Mouse (Mus musculus): ENCODE measurements at regions not wholly inside any gene's neighbourhood (a gene's known extent, or its start where the extent isn't known, plus 50 kb on each side); places are given as distances from the start of the nearest gene placed in this dataset.

DNA sequence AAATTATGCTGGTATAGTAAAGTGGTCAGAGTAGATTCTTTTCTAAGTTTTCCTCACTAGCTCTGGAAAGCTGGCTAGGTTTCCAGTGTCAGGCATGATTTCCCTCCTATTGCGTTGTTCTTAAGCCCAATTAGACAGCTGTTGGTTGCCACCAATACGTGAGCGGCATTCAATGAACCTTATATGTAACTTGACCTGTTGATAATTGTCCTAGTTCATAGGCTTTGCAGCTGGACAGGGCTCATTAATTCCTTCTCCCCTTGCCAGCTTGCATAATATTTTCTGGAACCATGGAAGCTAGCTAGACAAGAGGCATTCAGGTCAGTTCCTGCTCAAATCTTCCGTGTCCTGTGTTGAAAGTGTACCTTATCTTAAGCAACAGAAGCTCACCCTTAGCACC is 152.9 kb upstream of the Sstr4 start:
- Histone ChIP-seq H3K36me3 (replicated peaks) (no peaks in the 10 kb centered on the region), H3K27me3 (replicated peaks; ENCODE audit: low read depth, poor library complexity, severe bottlenecking) (no peaks in the 10 kb centered on the region), H3K4me1 (peaks cover 12% of the 10 kb centered on the region), H3K4me3 (no peak overlapping the region), H3K27ac (replicated peaks) (no peak overlapping the region), H3K9me3 (no peaks in the 10 kb centered on the region)
- DNase-seq (ENCODE audit: low spot score) = no peak
- WGBS = 78% methylated on average over 4 of the region's 4 CpGs

DNA sequence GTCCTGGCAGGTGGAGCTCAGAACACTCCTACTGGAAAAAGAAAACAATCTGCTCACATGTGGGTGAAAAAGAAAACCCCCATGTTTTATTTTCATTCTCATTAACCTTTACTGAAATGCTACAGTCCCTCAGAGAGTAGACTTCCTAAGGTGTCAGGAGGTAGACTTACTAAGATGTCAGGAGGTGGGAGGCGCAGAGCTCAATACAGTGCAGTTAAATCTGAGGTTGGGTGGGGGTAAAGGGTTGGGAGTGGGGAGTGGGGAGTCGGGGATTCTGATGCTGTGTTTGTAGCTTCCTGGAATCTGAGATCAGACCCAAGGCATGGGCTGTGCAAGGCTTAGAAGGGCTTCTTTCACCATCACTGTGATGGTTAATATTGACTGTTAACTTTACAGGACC is 149.6 kb upstream of the Sstr4 start:
- no peak for DNase-seq (ENCODE audit: low spot score)
- 89% methylated on average over 2 of the region's 2 CpGs for WGBS
- H3K27me3 ChIP-seq (replicated peaks; ENCODE audit: low read depth, poor library complexity, severe bottlenecking) = no peaks in the 10 kb centered on the region
- H3K36me3 ChIP-seq (replicated peaks) = no peaks in the 10 kb centered on the region
- no peaks in the 10 kb centered on the region for H3K9me3 ChIP-seq
- H3K4me1 ChIP-seq = 0 out of 2 replicates have a peak, but pooled peaks cover 2% of the 10 kb centered on the region
- H3K27ac ChIP-seq (replicated peaks) = no peak overlapping the region
- H3K4me3 ChIP-seq = no peak overlapping the region

DNA sequence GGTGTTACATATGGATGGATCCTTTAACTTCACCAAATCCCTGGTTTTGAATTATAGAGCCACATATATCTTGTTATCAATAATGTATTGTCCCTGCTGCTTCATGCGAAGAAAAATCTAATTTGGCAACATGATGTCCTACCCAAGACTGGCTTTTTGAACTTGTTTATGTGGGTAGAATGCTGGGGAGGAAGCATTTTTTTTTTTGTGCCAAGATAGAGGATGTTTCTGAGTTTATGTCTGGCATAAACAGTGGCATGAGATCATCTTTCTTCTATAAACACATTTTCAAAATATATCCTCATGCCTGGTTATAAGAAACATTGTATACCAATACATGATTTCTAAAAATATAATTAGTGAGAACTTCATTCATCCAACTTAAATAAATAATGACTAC is 144.2 kb upstream of the Sstr4 start:
- WGBS = 97% methylated on average over 1 of the region's 1 CpGs
- Histone ChIP-seq H3K4me1 (no peaks in the 10 kb centered on the region), H3K27me3 (replicated peaks; ENCODE audit: low read depth, poor library complexity, severe bottlenecking) (no peaks in the 10 kb centered on the region), H3K4me3 (no peak overlapping the region), H3K9me3 (no peaks in the 10 kb centered on the region), H3K36me3 (replicated peaks) (no peaks in the 10 kb centered on the region), H3K27ac (replicated peaks) (no peak overlapping the region)
- no peak for DNase-seq (ENCODE audit: low spot score)

DNA sequence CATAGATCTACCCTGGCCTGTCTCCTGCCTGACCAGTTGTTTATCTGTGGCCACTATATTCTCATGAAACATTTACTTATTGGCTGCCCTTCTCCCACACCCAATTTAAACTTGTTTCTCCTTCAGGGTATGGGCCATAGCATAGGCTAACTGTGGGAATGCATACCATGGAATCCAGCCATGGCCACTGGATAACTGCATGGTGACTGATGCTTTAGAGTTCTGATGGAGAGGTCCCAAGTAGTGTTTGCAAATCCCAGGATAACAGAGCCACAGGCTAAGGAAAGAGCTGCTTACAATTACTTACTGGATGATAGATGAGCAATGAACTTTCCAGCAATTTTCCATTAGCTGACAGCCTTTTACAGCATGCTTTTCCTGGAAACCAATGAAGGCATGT is 139.5 kb upstream of the Sstr4 start:
- no peaks in the 10 kb centered on the region for H3K4me1 ChIP-seq
- no peaks in the 10 kb centered on the region for H3K27me3 ChIP-seq (replicated peaks; ENCODE audit: low read depth, poor library complexity, severe bottlenecking)
- no peak for DNase-seq (ENCODE audit: low spot score)
- H3K36me3 ChIP-seq (replicated peaks) = no peaks in the 10 kb centered on the region
- H3K4me3 ChIP-seq = no peak overlapping the region
- no peaks in the 10 kb centered on the region for H3K9me3 ChIP-seq
- no peak overlapping the region for H3K27ac ChIP-seq (replicated peaks)

DNA sequence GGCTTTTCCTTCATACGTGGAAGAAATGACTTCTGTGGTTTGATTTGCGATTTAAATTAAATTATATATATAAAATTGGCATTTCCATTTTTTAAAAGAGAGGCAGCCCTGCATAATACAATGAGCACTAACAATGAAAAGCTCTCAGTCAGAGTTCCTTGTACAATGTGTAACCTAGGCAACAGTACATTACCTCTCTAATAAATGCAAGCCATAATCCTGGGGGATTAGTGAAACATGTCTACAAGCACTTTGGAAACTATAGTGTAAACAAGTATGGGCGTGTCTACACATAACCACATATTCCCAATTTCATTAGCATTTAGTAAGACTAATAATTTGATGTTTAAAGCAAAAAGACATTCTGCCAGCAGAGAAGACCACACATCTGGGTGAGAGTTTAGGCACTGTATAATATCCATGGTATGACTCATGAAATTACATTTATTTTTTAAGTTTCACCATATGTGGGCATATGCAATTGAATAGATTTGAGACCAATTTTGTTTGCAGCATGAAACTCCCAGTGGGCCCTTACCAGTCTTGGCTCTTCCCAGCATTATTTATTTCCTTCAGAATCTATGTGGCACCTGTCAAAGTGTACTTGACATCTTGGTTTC is 130.9 kb upstream of the Sstr4 start:
- Histone ChIP-seq H3K36me3 (replicated peaks) (no peaks in the 10 kb centered on the region), H3K4me3 (no peak overlapping the region), H3K4me1 (no peaks in the 10 kb centered on the region), H3K27me3 (replicated peaks; ENCODE audit: low read depth, poor library complexity, severe bottlenecking) (no peaks in the 10 kb centered on the region), H3K27ac (replicated peaks) (no peak overlapping the region), H3K9me3 (no peaks in the 10 kb centered on the region)
- no peak for DNase-seq (ENCODE audit: low spot score)
- 88% methylated on average over 3 of the region's 3 CpGs for WGBS

DNA sequence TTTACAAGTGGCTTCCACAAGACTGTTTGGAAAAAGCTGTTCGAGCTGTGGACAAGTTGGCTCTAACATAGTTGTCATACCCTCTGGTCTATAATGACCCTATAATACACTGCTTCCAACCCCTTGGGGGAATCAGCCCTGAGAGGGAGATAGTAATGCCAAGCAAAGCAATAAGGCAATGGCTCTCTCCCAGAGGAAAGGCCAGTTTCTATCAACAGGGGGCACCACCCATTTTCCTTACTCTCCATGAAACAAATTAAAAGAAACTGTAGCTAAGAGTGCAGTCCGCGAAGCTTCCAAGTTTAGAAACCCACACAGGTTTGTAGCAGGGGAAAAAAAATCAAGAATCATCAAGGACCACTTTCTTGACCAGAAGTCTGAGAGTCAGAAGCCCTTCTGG is 115.9 kb upstream of the Sstr4 start:
- Histone ChIP-seq H3K27me3 (replicated peaks; ENCODE audit: low read depth, poor library complexity, severe bottlenecking) (no peaks in the 10 kb centered on the region), H3K4me1 (0 out of 2 replicates have a peak, but pooled peaks cover 3% of the 10 kb centered on the region), H3K27ac (replicated peaks) (no peak overlapping the region), H3K4me3 (no peak overlapping the region), H3K9me3 (no peaks in the 10 kb centered on the region), H3K36me3 (replicated peaks) (no peaks in the 10 kb centered on the region)
- DNase-seq (ENCODE audit: low spot score) = no peak
- WGBS = 92% methylated on average over 3 of the region's 3 CpGs

DNA sequence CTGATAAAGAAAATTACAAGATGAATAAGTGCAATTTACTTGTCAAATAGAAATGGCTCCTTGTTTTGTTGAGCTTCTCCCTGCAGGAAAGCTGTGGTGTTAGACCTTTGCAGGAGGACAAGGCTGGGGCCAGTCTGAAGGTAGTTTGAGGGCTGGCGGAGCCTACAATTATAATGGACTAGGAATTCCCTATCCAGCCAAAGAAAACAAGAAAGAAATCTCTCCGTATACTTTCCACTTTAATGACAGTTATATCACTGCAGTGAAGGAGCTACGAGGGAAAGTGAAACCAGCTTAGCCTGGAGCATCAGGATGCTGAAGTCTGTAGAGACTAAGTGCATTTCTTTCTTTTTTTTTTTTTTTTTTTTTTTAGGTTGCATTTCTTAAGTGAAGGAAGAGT is 104.8 kb upstream of the Sstr4 start:
- 62% methylated on average over 3 of the region's 3 CpGs for WGBS
- no peaks in the 10 kb centered on the region for H3K9me3 ChIP-seq
- no peak overlapping the region for H3K27ac ChIP-seq (replicated peaks)
- no peaks in the 10 kb centered on the region for H3K4me1 ChIP-seq
- H3K27me3 ChIP-seq (replicated peaks; ENCODE audit: low read depth, poor library complexity, severe bottlenecking) = no peaks in the 10 kb centered on the region
- H3K4me3 ChIP-seq = no peak overlapping the region
- no peak for DNase-seq (ENCODE audit: low spot score)
- H3K36me3 ChIP-seq (replicated peaks) = no peaks in the 10 kb centered on the region

DNA sequence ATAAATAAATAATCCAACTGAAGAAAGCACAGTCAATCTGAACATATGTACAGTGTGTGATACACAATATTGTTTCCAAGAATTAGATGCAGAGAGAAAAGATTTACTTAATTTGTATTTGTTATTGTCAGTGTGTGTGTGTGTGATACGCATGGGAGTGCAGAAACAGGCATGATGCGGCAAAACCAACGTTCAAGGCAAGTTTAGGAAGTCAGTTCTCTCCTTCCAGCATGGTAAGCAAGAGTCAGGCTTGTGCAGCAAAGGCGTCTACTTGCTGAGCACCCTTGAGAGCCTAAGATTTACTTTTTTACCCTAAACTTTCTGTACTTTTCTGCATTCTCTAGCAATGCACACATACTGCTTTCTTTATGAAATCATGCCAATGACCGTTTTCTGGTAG is 102.7 kb upstream of the Sstr4 start:
- Histone ChIP-seq H3K27ac (replicated peaks) (no peak overlapping the region), H3K27me3 (replicated peaks; ENCODE audit: low read depth, poor library complexity, severe bottlenecking) (no peaks in the 10 kb centered on the region), H3K9me3 (no peaks in the 10 kb centered on the region), H3K4me3 (no peak overlapping the region), H3K36me3 (replicated peaks) (no peaks in the 10 kb centered on the region), H3K4me1 (no peaks in the 10 kb centered on the region)
- no peak for DNase-seq (ENCODE audit: low spot score)
- WGBS = 87% methylated on average over 5 of the region's 5 CpGs

DNA sequence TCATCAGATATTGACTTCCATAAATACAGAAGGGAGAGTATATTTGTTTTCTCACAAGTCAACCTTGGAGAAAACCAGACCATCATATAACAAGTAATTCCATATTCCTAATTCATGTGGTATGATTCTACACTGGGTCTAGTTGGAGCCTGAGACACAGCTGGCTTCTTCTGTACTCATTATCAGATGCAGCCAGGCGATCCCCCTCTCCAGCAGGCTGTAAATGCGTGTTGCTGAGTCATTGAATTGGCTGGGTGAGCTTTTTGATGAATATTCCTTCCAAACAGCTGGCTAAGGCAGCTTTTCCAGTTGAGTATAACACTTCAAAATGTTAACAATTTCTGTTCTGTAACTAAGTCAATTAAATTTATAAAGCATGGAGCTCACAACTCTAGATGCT is 102.2 kb upstream of the Sstr4 start:
- DNase-seq (ENCODE audit: low spot score) = no peak
- Histone ChIP-seq H3K27me3 (replicated peaks; ENCODE audit: low read depth, poor library complexity, severe bottlenecking) (no peaks in the 10 kb centered on the region), H3K27ac (replicated peaks) (no peak overlapping the region), H3K4me3 (no peak overlapping the region), H3K4me1 (no peaks in the 10 kb centered on the region), H3K36me3 (replicated peaks) (no peaks in the 10 kb centered on the region), H3K9me3 (no peaks in the 10 kb centered on the region)
- WGBS = 76% methylated on average over 2 of the region's 2 CpGs

DNA sequence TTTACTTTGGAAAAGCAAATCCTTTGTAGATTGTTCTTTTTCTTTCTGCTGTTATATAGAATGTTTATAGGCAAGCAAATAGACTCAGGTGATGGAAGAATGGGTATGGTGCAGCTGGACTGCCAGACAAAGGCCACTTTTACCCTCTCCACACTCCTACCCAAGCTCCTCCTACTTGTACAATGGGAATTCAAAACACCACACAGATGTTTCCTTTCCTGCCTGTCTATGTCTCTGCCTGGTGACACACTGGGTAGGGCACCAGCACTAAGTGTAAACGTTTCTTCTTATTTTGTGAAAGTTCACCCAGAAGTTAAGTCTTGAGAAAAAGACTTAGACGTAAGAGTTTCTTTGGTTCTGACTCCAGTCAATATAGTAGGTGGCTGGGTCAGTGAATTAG is 94.3 kb upstream of the Sstr4 start:
- no peaks in the 10 kb centered on the region for H3K27me3 ChIP-seq (replicated peaks; ENCODE audit: low read depth, poor library complexity, severe bottlenecking)
- WGBS = 64% methylated on average over 2 of the region's 2 CpGs
- H3K4me3 ChIP-seq = no peak overlapping the region
- H3K27ac ChIP-seq (replicated peaks) = no peak overlapping the region
- H3K9me3 ChIP-seq = no peaks in the 10 kb centered on the region
- DNase-seq (ENCODE audit: low spot score) = no peak
- H3K36me3 ChIP-seq (replicated peaks) = no peaks in the 10 kb centered on the region
- no peaks in the 10 kb centered on the region for H3K4me1 ChIP-seq

DNA sequence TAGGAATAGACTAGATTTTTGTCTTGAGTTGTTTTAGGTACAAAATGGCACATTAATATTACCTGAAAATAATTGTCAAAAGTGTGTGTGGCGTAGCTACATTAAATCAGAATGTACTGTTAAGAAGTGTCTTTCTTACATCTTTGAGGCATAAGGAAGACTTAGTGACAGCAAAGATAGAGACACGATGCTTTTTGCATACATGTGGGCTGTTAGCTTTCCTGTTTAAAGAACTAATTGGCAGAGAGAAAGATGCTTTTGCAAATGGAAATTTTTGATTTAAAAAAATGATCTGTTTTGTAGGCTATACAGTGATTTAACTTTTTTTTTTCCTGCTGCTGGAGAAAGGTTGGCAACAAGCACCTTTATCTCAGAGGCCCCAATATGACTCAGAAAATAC is 82.9 kb upstream of the Sstr4 start:
- no peak for DNase-seq (ENCODE audit: low spot score)
- Histone ChIP-seq H3K4me1 (no peaks in the 10 kb centered on the region), H3K4me3 (no peak overlapping the region), H3K36me3 (replicated peaks) (no peaks in the 10 kb centered on the region), H3K27ac (replicated peaks) (no peak overlapping the region), H3K9me3 (no peaks in the 10 kb centered on the region), H3K27me3 (replicated peaks; ENCODE audit: low read depth, poor library complexity, severe bottlenecking) (no peaks in the 10 kb centered on the region)
- 89% methylated on average over 2 of the region's 2 CpGs for WGBS

DNA sequence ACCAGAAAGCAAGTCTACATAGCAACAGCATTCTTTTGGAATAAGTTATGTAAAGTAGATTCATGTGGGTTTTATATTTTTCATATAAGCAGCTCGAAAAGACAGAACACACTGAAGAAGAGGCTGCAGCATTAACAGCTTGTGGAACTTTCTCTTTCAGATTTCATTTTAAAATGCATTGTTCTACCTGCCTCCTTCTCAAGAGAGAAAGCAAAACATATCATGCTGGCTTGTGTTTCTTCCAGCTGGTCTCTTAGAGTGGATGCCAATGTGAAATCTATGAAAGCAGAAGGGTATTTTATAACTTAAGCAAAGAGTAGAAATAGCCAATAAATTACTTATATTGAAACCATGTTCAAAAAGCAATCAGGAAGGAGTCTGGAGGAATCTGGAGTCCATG is 74.2 kb upstream of the Sstr4 start:
- Histone ChIP-seq H3K36me3 (replicated peaks) (no peaks in the 10 kb centered on the region), H3K27me3 (replicated peaks; ENCODE audit: low read depth, poor library complexity, severe bottlenecking) (no peaks in the 10 kb centered on the region), H3K27ac (replicated peaks) (no peak overlapping the region), H3K9me3 (no peaks in the 10 kb centered on the region), H3K4me1 (peaks cover 8% of the 10 kb centered on the region), H3K4me3 (no peak overlapping the region)
- no peak for DNase-seq (ENCODE audit: low spot score)
- WGBS = 81% methylated on average over 1 of the region's 1 CpGs

DNA sequence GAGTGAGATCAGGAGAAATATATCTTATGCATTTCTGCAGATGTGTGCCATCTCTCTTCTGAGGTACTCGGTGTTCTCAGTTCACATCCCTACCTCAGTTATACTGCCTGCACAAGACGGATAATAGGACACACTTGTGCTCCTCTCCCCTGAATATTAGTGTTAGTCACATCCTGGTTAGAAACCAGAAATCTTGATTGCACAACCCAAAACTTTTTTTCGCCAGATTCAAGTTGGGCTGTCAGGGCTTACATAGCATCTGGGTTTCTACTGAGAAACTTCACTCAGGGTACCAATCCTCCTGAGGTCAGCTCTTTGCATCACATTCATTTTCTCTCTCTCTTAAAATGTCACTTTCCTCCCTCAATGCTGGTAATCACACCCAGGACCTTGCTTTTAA is 69.8 kb upstream of the Sstr4 start:
- H3K4me1 ChIP-seq = peaks cover 27% of the 10 kb centered on the region
- no peak overlapping the region for H3K27ac ChIP-seq (replicated peaks)
- no peak overlapping the region for H3K4me3 ChIP-seq
- no peaks in the 10 kb centered on the region for H3K9me3 ChIP-seq
- no peaks in the 10 kb centered on the region for H3K36me3 ChIP-seq (replicated peaks)
- DNase-seq (ENCODE audit: low spot score) = no peak
- 73% methylated on average over 3 of the region's 3 CpGs for WGBS
- H3K27me3 ChIP-seq (replicated peaks; ENCODE audit: low read depth, poor library complexity, severe bottlenecking) = no peaks in the 10 kb centered on the region

Data from embryonic facial prominence, embryonic 10.5 days (tissue).